Mouse (Mus musculus) thymus, adult 2 months (tissue): ENCODE results near the gene Cacnb2. TPM values are rescaled to one million over a fixed set of nuclear protein-coding genes. Genes with fewer than 3 reads are reported as not detected.

ENCODE experiments used
- DNase-seq: peaks from one replicate; pipeline ENCODE4 v3.0.0; 2021
- H3K27ac ChIP-seq: fragments of 200-500 bp; 2 replicates; pipeline ENCODE4 v1.5.1; 2012; ENCODE audit warnings: low read length, control low read depth; ENCODE audit not compliant: control insufficient read depth, insufficient read depth
- H3K27me3 ChIP-seq: fragments of 200-500 bp; 2 replicates; pipeline ENCODE4 v1.6.1; 2012; ENCODE audit warnings: mild to moderate bottlenecking, low read length, moderate library complexity, mixed read lengths; ENCODE audit not compliant: control insufficient read depth, insufficient read depth
- H3K36me3 ChIP-seq: fragments of 200-500 bp; 2 replicates; pipeline ENCODE4 v1.6.1; 2012; ENCODE audit warnings: mild to moderate bottlenecking, low read length, moderate library complexity; ENCODE audit not compliant: control insufficient read depth, insufficient read depth
- H3K4me1 ChIP-seq: fragments of 200-500 bp; replicated peaks from 2 replicates; pipeline ENCODE4 v1.6.1; 2012; ENCODE audit warnings: low read length; ENCODE audit not compliant: control insufficient read depth, insufficient read depth
- H3K4me3 ChIP-seq: fragments of 200-500 bp; 2 replicates; pipeline ENCODE4 v1.5.1; 2012; ENCODE audit warnings: mild to moderate bottlenecking, low read length, control low read depth, moderate library complexity; ENCODE audit not compliant: control insufficient read depth, insufficient read depth
- CTCF ChIP-seq: fragments of 200-500 bp; IDR thresholded peaks from 2 replicates; pipeline ENCODE4 v1.5.1; 2012; ENCODE audit warnings: mild to moderate bottlenecking, control low read depth, low read length, moderate library complexity, borderline replicate concordance; ENCODE audit not compliant: control insufficient read depth, poor library complexity, insufficient read depth; ENCODE audit errors: extremely low read depth
- POLR2A ChIP-seq: fragments of 200-500 bp; IDR thresholded peaks from 2 replicates; pipeline ENCODE4 v1.6.1; 2012; ENCODE audit warnings: mild to moderate bottlenecking, low read length, control low read depth, moderate library complexity; ENCODE audit not compliant: control insufficient read depth, poor library complexity, insufficient read depth; ENCODE audit errors: extremely low read depth
- WGBS: fragments of 180-500 bp; shearing (Covaris S2); methylation state at CpG from one replicate; pipeline ENCODE4 v1.1.7; 2018; 5-methylcytosine and 5-hydroxymethylcytosine counted together
- polyA plus RNA-seq: library from polyadenylated mRNA; depleted of rRNA; stranded (reverse); fragments of >200 nt; gene quantifications from 2 replicates; pipeline ENCODE4 v1.2.3, GENCODE M21; 2012

Gene Cacnb2
- polyA plus RNA-seq, 1 experiment, result 1.6 TPM

GRCm38 (mm10) chr2:14903837-14904236 is 300.9 kb downstream of the Cacnb2 start:
- WGBS, result 98% methylated on average over 3 of the region's 3 CpGs

GRCm38 (mm10) chr2:14904865-14905264 is 302.0 kb downstream of the Cacnb2 start:
- no peaks in the 10 kb centered on the region for H3K27me3 ChIP-seq
- no peaks in the 10 kb centered on the region for H3K4me1 ChIP-seq
- no peak overlapping the region for H3K27ac ChIP-seq
- no peak overlapping the region for H3K4me3 ChIP-seq
- no peak for TF ChIP-seq POLR2A
- TF ChIP-seq CTCF, result no peak
- 88% methylated on average over 2 of the region's 2 CpGs for WGBS
- H3K36me3 ChIP-seq, result no peaks in the 10 kb centered on the region
- no peak for DNase-seq

More at GRCm38 (mm10) chr2:14903837-14904236, 300.9 kb downstream of the Cacnb2 start:
- no peak for DNase-seq
- Histone ChIP-seq H3K27me3 (no peaks in the 10 kb centered on the region), H3K4me1 (no peaks in the 10 kb centered on the region), H3K27ac (no peak overlapping the region), H3K4me3 (no peak overlapping the region), H3K36me3 (no peaks in the 10 kb centered on the region)
- TF ChIP-seq POLR2A, result no peak

GRCm38 (mm10) chr2:14907124-14907925 is 304.4 kb downstream of the Cacnb2 start:
- H3K36me3 ChIP-seq, result no peaks in the 10 kb centered on the region
- no peak for DNase-seq
- TF ChIP-seq CTCF (no peak), POLR2A (no peak)
- no peaks in the 10 kb centered on the region for H3K4me1 ChIP-seq
- 91% methylated on average over 10 of the region's 10 CpGs for WGBS
- no peaks in the 10 kb centered on the region for H3K27me3 ChIP-seq
- H3K27ac ChIP-seq, result no peak overlapping the region
- no peak overlapping the region for H3K4me3 ChIP-seq

- no peak overlapping the region for H3K4me3 ChIP-seq
- H3K27ac ChIP-seq, result no peak overlapping the region
- H3K27me3 ChIP-seq, result no peaks in the 10 kb centered on the region
- no peak for TF ChIP-seq CTCF
- no peak for TF ChIP-seq POLR2A
- H3K36me3 ChIP-seq, result no peaks in the 10 kb centered on the region
- no peak for DNase-seq
- WGBS, result 94% methylated on average over 3 of the region's 3 CpGs
- H3K4me1 ChIP-seq, result no peaks in the 10 kb centered on the region
Observed at GRCm38 (mm10) chr2:14917585-14918247, 314.8 kb downstream of the Cacnb2 start.

- H3K27ac ChIP-seq, result no peak overlapping the region
- H3K36me3 ChIP-seq, result no peaks in the 10 kb centered on the region
- TF ChIP-seq POLR2A (no peak), CTCF (no peak)
- WGBS, result 99% methylated on average over 3 of the region's 3 CpGs
- no peak for DNase-seq
- no peaks in the 10 kb centered on the region for H3K27me3 ChIP-seq
- H3K4me3 ChIP-seq, result no peak overlapping the region
- no peaks in the 10 kb centered on the region for H3K4me1 ChIP-seq
Observed at GRCm38 (mm10) chr2:14929866-14930265, 327.0 kb downstream of the Cacnb2 start.

GRCm38 (mm10) chr2:14931968-14932367 is 329.1 kb downstream of the Cacnb2 start:
- TF ChIP-seq POLR2A (no peak), CTCF (no peak)
- WGBS, result 92% methylated on average over 2 of the region's 2 CpGs
- Histone ChIP-seq H3K36me3 (no peaks in the 10 kb centered on the region), H3K27ac (no peak overlapping the region), H3K4me3 (no peak overlapping the region), H3K27me3 (no peaks in the 10 kb centered on the region), H3K4me1 (no peaks in the 10 kb centered on the region)
- no peak for DNase-seq

- H3K27ac ChIP-seq, result no peak overlapping the region
- no peaks in the 10 kb centered on the region for H3K27me3 ChIP-seq
- DNase-seq, result no peak
- H3K36me3 ChIP-seq, result no peaks in the 10 kb centered on the region
- TF ChIP-seq CTCF, result no peak
- TF ChIP-seq POLR2A, result no peak
- H3K4me3 ChIP-seq, result no peak overlapping the region
- WGBS, result 92% methylated on average over 8 of the region's 8 CpGs
- H3K4me1 ChIP-seq, result no peaks in the 10 kb centered on the region
Observed at GRCm38 (mm10) chr2:14936492-14936891, 333.6 kb downstream of the Cacnb2 start.
